Mouse (Mus musculus): ENCODE data around the gene Rgs6. TPM values are rescaled to one million over a fixed set of nuclear protein-coding genes. Genes with fewer than 3 reads are reported as not detected.

The Rgs6 gene
- polyA plus RNA-seq, 1 experiment: 3.8 TPM

- TF ChIP-seq POLR2A (IDR thresholded peaks at IDR 0.05; ENCODE audit: borderline replicate concordance, extremely low read depth, low read depth, low read length) (no peak), CTCF (IDR thresholded peaks at IDR 0.05; ENCODE audit: insufficient read depth, low read length) (no peak)
- 89% methylated on average over 4 of the region's 4 CpGs for WGBS
Observed at GRCm38 (mm10) chr12:82970521-82971105, 382.5 kb downstream of the Rgs6 start.

GRCm38 (mm10) chr12:82971176-82971575, 383.1 kb downstream of the Rgs6 start:
- Histone ChIP-seq H3K4me3 (replicated peaks; ENCODE audit: extremely low read depth, low read depth, low read length) (no peak overlapping the region), H3K4me1 (ENCODE audit: control insufficient read depth, insufficient read depth, low read length) (no peaks in the 10 kb centered on the region)
- no peak for DNase-seq
- WGBS: 77% methylated on average over 1 of the region's 1 CpGs
- no peak for TF ChIP-seq POLR2A (IDR thresholded peaks at IDR 0.05; ENCODE audit: borderline replicate concordance, extremely low read depth, low read depth, low read length)
- TF ChIP-seq CTCF (IDR thresholded peaks at IDR 0.05; ENCODE audit: insufficient read depth, low read length): no peak

More at GRCm38 (mm10) chr12:82970521-82971105, 382.5 kb downstream of the Rgs6 start:
- no peak for DNase-seq
- Histone ChIP-seq H3K4me3 (replicated peaks; ENCODE audit: extremely low read depth, low read depth, low read length) (no peak overlapping the region), H3K4me1 (ENCODE audit: control insufficient read depth, insufficient read depth, low read length) (no peaks in the 10 kb centered on the region)

- no peak overlapping the region for H3K4me3 ChIP-seq (replicated peaks; ENCODE audit: extremely low read depth, low read depth, low read length)
- TF ChIP-seq POLR2A (IDR thresholded peaks at IDR 0.05; ENCODE audit: borderline replicate concordance, extremely low read depth, low read depth, low read length): no peak
- no peaks in the 10 kb centered on the region for H3K4me1 ChIP-seq (ENCODE audit: control insufficient read depth, insufficient read depth, low read length)
Observed at GRCm38 (mm10) chr12:82972661-82973060, 384.6 kb downstream of the Rgs6 start.

GRCm38 (mm10) chr12:82973771-82974170, 385.7 kb downstream of the Rgs6 start:
- WGBS: 84% methylated on average over 3 of the region's 3 CpGs
- DNase-seq: no peak
- TF ChIP-seq CTCF (IDR thresholded peaks at IDR 0.05; ENCODE audit: insufficient read depth, low read length) (no peak), POLR2A (IDR thresholded peaks at IDR 0.05; ENCODE audit: borderline replicate concordance, extremely low read depth, low read depth, low read length) (no peak)
- no peak overlapping the region for H3K4me3 ChIP-seq (replicated peaks; ENCODE audit: extremely low read depth, low read depth, low read length)
- no peaks in the 10 kb centered on the region for H3K4me1 ChIP-seq (ENCODE audit: control insufficient read depth, insufficient read depth, low read length)

More at GRCm38 (mm10) chr12:82972661-82973060, 384.6 kb downstream of the Rgs6 start:
- DNase-seq: no peak

GRCm38 (mm10) chr12:82978275-82978674, 390.2 kb downstream of the Rgs6 start:
- no peaks in the 10 kb centered on the region for H3K4me1 ChIP-seq (ENCODE audit: control insufficient read depth, insufficient read depth, low read length)
- H3K4me3 ChIP-seq (replicated peaks; ENCODE audit: extremely low read depth, low read depth, low read length): no peak overlapping the region
- TF ChIP-seq POLR2A (IDR thresholded peaks at IDR 0.05; ENCODE audit: borderline replicate concordance, extremely low read depth, low read depth, low read length) (no peak), CTCF (IDR thresholded peaks at IDR 0.05; ENCODE audit: insufficient read depth, low read length) (no peak)
- DNase-seq: no peak
- WGBS: 87% methylated on average over 3 of the region's 3 CpGs

- no peak overlapping the region for H3K4me3 ChIP-seq (replicated peaks; ENCODE audit: extremely low read depth, low read depth, low read length)
- WGBS: 92% methylated on average over 4 of the region's 4 CpGs
- H3K4me1 ChIP-seq (ENCODE audit: control insufficient read depth, insufficient read depth, low read length): no peaks in the 10 kb centered on the region
- no peak for DNase-seq
- TF ChIP-seq CTCF (IDR thresholded peaks at IDR 0.05; ENCODE audit: insufficient read depth, low read length) (no peak), POLR2A (IDR thresholded peaks at IDR 0.05; ENCODE audit: borderline replicate concordance, extremely low read depth, low read depth, low read length) (no peak)
Observed at GRCm38 (mm10) chr12:82982716-82983115, 394.6 kb downstream of the Rgs6 start.

- no peaks in the 10 kb centered on the region for H3K4me1 ChIP-seq (ENCODE audit: control insufficient read depth, insufficient read depth, low read length)
- no peak for DNase-seq
- TF ChIP-seq POLR2A (IDR thresholded peaks at IDR 0.05; ENCODE audit: borderline replicate concordance, extremely low read depth, low read depth, low read length): no peak
- TF ChIP-seq CTCF (IDR thresholded peaks at IDR 0.05; ENCODE audit: insufficient read depth, low read length): no peak
- WGBS: 59% methylated on average over 8 of the region's 8 CpGs
- H3K4me3 ChIP-seq (replicated peaks; ENCODE audit: extremely low read depth, low read depth, low read length): no peak overlapping the region
Observed at GRCm38 (mm10) chr12:82985300-82985699, 397.2 kb downstream of the Rgs6 start.

GRCm38 (mm10) chr12:82987661-82988060, 399.6 kb downstream of the Rgs6 start:
- H3K4me1 ChIP-seq (ENCODE audit: control insufficient read depth, insufficient read depth, low read length): no peaks in the 10 kb centered on the region
- TF ChIP-seq POLR2A (IDR thresholded peaks at IDR 0.05; ENCODE audit: borderline replicate concordance, extremely low read depth, low read depth, low read length): no peak
- TF ChIP-seq CTCF (IDR thresholded peaks at IDR 0.05; ENCODE audit: insufficient read depth, low read length): no peak
- WGBS: 79% methylated on average over 1 of the region's 1 CpGs
- DNase-seq: no peak
- H3K4me3 ChIP-seq (replicated peaks; ENCODE audit: extremely low read depth, low read depth, low read length): no peak overlapping the region

GRCm38 (mm10) chr12:82993905-82994304, 405.8 kb downstream of the Rgs6 start:
- DNase-seq: no peak
- WGBS: 47% methylated on average over 4 of the region's 4 CpGs
- no peak overlapping the region for H3K4me3 ChIP-seq (replicated peaks; ENCODE audit: extremely low read depth, low read depth, low read length)
- TF ChIP-seq CTCF (IDR thresholded peaks at IDR 0.05; ENCODE audit: insufficient read depth, low read length) (no peak), POLR2A (IDR thresholded peaks at IDR 0.05; ENCODE audit: borderline replicate concordance, extremely low read depth, low read depth, low read length) (no peak)
- no peaks in the 10 kb centered on the region for H3K4me1 ChIP-seq (ENCODE audit: control insufficient read depth, insufficient read depth, low read length)

GRCm38 (mm10) chr12:82996775-82997174, 408.7 kb downstream of the Rgs6 start:
- WGBS: 57% methylated on average over 4 of the region's 4 CpGs
- DNase-seq: no peak

More at GRCm38 (mm10) chr12:82996775-82997174, 408.7 kb downstream of the Rgs6 start:
- H3K4me1 ChIP-seq (ENCODE audit: control insufficient read depth, insufficient read depth, low read length): no peaks in the 10 kb centered on the region
- H3K4me3 ChIP-seq (replicated peaks; ENCODE audit: extremely low read depth, low read depth, low read length): no peak overlapping the region
- no peak for TF ChIP-seq CTCF (IDR thresholded peaks at IDR 0.05; ENCODE audit: insufficient read depth, low read length)
- no peak for TF ChIP-seq POLR2A (IDR thresholded peaks at IDR 0.05; ENCODE audit: borderline replicate concordance, extremely low read depth, low read depth, low read length)
